Mouse (Mus musculus): ENCODE measurements around the gene Esrra. TPM values are rescaled to one million over a fixed set of nuclear protein-coding genes. Genes with fewer than 3 reads are reported as not detected.

Gene Esrra
- not detected in 2 replicates for polyA plus RNA-seq (2012; ENCODE audit: insufficient read depth, insufficient read length, low replicate concordance, missing spikeins)

DNA sequence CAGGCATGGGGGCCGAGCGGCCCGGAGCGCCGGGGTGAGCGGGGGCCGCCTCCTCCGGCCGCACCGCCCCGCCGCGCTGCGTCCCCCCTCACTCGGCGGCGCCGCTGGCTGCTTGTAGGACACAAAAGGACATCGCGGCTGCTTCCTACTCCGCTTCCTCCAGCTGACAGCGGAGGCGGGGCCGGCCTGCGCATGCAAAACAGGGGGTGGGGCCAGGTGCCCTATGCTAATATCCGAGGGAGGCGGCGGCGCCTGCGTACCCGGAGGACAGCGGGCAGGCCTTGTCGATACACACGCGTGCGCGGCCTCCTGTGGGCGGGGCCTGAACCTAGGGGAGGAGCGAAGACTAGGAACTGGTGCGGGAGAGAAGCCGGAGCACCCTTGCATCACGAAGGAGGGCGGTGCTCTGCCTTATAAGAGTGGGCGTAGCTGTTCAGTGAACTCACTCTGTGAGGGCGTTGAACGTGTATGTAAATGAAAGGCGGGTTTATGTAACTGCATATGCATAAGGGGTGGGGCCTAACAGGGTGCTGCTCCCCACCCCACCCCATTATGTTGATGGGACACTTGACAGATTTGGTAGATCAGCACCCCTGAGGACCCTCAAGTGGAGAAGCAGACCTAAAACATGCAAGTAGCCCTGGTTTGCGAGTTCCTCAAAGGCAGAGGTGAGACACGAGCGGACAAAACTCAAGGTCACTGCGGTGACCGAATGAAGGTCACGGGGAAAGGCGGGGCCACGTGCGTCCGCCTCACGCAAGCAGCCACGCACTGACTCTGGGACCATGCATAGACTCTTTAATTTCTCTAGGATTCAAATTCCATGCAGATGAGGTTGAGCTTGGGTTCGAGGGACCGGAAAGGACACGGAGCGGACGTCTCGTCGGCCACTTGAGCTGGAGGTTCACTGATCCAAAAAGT, at the start of gene Esrra:
Gene Esrra (minus strand): TSS at position 167 of the 921 bp plus-strand sequence.
- H3K4me3 ChIP-seq (ENCODE audit: insufficient read depth, low read depth, low read length) = peak within 1 kb of the TSS; percentile 81
- TF ChIP-seq POLR2A (IDR thresholded peaks at IDR 0.05; ENCODE audit: insufficient read depth, low read depth, low read length) = peak; percentile 91
- 0 out of 2 replicates have a peak, but pooled peaks have one; percentile 4 for TF ChIP-seq CTCF (IDR thresholded peaks at IDR 0.05; ENCODE audit: insufficient read depth, low read depth, low read length)
- H3K4me1 ChIP-seq (ENCODE audit: control insufficient read depth, insufficient read depth, low read length) = peaks cover 40% of the 10 kb centered on the region
- peak within 1 kb of the TSS; percentile 99 for H3K27ac ChIP-seq (ENCODE audit: insufficient read depth, low read depth, low read length)
- WGBS = under 1% methylated on average over 66 of the region's 66 CpGs

DNA sequence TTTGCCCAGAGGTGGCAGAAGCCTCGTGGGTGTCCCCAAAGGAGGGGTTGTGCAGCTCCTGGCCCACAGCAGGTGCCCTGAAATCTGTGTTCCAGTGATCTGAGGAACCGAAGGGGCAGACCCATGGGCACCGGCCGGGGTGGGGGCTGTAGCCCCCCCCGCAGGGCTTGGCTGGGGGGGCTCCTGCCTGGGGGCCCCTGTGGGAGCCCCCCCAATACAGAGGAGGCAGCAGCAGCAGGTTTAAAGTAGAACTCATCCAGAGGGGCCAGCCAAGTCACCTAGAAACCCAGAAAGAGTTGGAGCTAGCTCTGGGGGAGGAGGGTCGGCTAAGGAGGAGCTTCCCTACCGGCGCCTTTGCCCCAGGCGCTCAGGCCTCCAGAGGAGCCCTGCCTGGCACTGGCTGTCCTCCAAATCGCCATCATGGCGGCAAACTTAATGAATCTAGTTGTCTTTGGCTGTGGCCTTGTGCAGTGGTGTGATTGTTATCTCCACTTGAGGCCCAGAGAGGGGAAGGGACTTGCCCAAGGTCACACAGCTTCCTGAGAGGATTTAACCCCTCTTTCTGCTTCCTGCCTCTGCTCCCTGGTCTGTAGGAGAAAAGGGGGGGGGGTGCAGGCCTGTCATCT, 49.0 kb upstream of the Esrra start:
- no peak for TF ChIP-seq POLR2A (IDR thresholded peaks at IDR 0.05; ENCODE audit: insufficient read depth, low read depth, low read length)
- TF ChIP-seq CTCF (IDR thresholded peaks at IDR 0.05; ENCODE audit: insufficient read depth, low read depth, low read length) = no peak
- H3K4me3 ChIP-seq (ENCODE audit: insufficient read depth, low read depth, low read length) = no peak overlapping the region
- H3K27ac ChIP-seq (ENCODE audit: insufficient read depth, low read depth, low read length) = no peak overlapping the region
- peaks cover 22% of the 10 kb centered on the region for H3K4me1 ChIP-seq (ENCODE audit: control insufficient read depth, insufficient read depth, low read length)
- WGBS = 26% methylated on average over 11 of the region's 11 CpGs

DNA sequence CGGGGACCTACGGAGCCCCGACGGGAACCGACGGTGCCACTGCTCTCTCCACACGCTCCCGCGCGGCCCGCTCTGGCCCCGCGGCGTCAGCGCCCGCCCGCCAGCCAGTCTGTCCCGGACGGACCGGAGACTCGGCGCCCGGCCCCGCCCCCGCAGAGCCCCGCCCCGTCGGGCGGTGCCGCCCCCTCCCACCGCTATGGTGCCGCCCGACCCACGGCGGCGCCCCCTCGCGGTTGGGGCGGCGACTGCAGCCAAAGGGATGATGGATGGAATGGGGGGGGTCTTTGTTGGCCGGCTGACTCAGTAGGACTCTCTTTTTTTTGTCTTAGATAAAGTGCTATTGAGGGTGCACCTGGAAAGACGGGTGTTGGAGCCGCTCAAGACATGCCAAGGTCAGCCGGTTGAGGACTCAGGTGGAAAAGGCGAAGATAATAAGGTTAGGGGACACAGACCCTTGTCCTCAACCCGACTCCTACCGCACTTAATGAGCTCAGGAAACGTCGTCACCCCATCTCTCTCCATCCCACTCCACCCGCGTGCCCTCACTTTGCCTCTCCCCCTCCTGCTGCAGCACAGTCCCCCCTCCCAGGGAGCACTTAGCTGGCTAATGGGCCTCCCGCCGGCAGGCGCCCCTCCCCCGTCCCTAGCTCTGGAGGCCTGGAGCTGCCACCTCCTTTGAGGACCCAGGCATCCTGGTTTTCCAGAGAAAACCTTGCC, 48.2 kb upstream of the Esrra start:
- H3K27ac ChIP-seq (ENCODE audit: insufficient read depth, low read depth, low read length) = no peak overlapping the region
- TF ChIP-seq POLR2A (IDR thresholded peaks at IDR 0.05; ENCODE audit: insufficient read depth, low read depth, low read length) (no peak), CTCF (IDR thresholded peaks at IDR 0.05; ENCODE audit: insufficient read depth, low read depth, low read length) (peak; percentile 58)
- WGBS = 2% methylated on average over 55 of the region's 55 CpGs

DNA sequence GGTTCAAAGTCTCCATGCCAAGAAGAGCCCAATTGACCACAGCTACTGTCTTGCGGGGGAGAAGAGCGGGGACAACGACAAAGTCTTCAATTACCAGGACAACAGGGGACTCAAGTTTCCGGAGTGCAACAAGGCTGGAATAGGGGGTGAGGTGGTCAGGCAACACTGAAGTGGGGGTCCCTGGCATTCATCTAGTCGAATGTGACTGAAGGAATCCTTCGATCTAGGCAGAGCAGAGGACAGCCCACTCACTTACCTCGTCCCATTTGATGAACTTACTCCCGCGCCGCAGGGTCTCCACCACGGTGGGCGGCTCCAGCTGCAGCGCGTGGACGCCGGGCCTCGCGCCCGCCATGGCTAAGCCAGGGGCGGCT, 47.7 kb upstream of the Esrra start:
- peak overlapping the region; percentile 48 for H3K4me3 ChIP-seq (ENCODE audit: insufficient read depth, low read depth, low read length)
- H3K27ac ChIP-seq (ENCODE audit: insufficient read depth, low read depth, low read length) = no peak overlapping the region
- H3K4me1 ChIP-seq (ENCODE audit: control insufficient read depth, insufficient read depth, low read length) = peaks cover 22% of the 10 kb centered on the region
- 4% methylated on average over 20 of the region's 20 CpGs for WGBS
- TF ChIP-seq POLR2A (IDR thresholded peaks at IDR 0.05; ENCODE audit: insufficient read depth, low read depth, low read length) = no peak
- TF ChIP-seq CTCF (IDR thresholded peaks at IDR 0.05; ENCODE audit: insufficient read depth, low read depth, low read length) = no peak

More for the DNA sequence above, 48.2 kb upstream of the Esrra start:
- peak overlapping the region; percentile 48 for H3K4me3 ChIP-seq (ENCODE audit: insufficient read depth, low read depth, low read length)
- H3K4me1 ChIP-seq (ENCODE audit: control insufficient read depth, insufficient read depth, low read length) = peaks cover 22% of the 10 kb centered on the region

DNA sequence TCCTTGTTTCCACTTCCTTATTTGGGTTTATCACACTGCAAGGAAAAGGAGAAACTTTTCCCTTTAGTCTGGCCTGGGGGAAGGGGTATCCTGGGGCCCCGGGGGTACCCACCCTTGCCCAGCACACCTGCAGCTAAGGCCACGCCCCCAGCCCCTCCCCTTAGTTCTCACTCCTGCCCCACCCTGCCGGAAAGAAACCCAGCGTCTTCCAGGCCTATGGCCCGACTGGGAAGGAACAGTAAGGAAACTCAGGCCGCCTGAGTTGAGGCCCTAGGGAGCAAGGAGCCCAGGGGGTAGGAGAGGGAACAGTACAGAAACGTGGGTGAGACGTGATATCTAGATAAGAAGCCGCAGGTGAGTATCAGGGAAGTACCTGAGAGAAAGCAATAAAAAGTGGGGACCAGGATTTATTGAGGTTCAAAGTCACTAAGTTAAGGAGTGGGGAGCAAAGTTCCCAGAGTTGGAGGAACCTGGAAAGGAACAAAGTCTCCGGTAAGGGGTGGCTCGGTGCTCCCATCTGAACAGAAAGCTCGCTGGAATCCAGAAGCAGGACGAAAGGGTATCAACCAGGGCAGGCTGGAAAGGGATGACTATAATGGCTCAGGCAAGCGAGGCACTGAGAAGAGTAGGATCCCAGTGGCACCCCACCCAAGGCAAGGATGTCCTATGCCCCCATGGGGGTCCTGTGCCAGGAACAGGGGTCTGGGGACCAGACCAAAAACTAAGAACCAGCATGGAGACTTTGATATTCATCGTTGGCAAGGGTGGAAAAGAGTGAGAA, 47.1 kb upstream of the Esrra start:
- 36% methylated on average over 15 of the region's 15 CpGs for WGBS
- Histone ChIP-seq H3K27ac (ENCODE audit: insufficient read depth, low read depth, low read length) (no peak overlapping the region), H3K4me3 (ENCODE audit: insufficient read depth, low read depth, low read length) (peak overlapping the region; percentile 48; the same call in 1 of the 2 replicates), H3K4me1 (ENCODE audit: control insufficient read depth, insufficient read depth, low read length) (peaks cover 20% of the 10 kb centered on the region)
- no peak for TF ChIP-seq POLR2A (IDR thresholded peaks at IDR 0.05; ENCODE audit: insufficient read depth, low read depth, low read length)
- TF ChIP-seq CTCF (IDR thresholded peaks at IDR 0.05; ENCODE audit: insufficient read depth, low read depth, low read length) = no peak

DNA sequence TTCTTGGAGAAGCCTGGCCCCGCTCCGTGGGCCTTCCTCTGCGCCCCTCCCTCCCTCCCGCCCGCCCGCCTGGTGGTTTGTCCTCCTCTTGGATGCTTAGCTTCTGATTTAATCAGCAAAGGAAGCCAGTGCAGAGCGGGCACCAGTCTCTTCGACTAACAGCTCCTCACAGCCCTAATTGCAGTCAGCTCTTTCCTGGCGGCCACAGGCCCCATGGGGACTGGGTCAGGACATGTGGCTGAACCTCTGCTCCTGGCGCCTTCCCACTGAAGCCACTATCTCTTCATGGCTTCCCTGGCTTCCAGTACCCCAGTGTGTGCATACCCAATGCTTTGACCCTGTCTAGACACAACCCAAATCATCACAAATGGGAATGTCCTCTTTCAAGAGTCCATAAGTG, 34.8 kb upstream of the Esrra start:
- Histone ChIP-seq H3K4me3 (ENCODE audit: insufficient read depth, low read depth, low read length) (no peak overlapping the region), H3K4me1 (ENCODE audit: control insufficient read depth, insufficient read depth, low read length) (peaks cover 10% of the 10 kb centered on the region), H3K27ac (ENCODE audit: insufficient read depth, low read depth, low read length) (no peak overlapping the region)
- WGBS = 84% methylated on average over 10 of the region's 10 CpGs
- no peak for TF ChIP-seq CTCF (IDR thresholded peaks at IDR 0.05; ENCODE audit: insufficient read depth, low read depth, low read length)
- TF ChIP-seq POLR2A (IDR thresholded peaks at IDR 0.05; ENCODE audit: insufficient read depth, low read depth, low read length) = no peak

DNA sequence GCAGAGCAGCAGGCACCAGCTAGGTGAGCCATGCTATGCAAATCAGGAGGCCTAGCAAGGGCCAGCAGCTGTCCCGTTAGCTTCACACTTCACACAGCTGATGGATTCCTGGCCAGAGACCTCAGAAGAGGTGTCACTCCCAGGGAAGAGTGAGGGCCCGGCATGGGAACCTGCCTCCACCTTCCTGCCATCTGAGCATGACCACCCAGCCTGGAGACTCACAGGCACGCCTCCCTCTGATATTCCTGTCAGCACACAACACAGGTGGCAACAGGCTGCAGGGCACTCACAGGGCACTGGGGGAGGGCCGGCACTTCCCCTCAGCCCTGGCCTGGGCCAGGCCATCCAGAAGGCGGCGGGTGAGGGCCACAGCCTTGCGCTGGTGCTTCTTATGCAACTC, 33.8 kb upstream of the Esrra start:
- WGBS = 87% methylated on average over 7 of the region's 7 CpGs

DNA sequence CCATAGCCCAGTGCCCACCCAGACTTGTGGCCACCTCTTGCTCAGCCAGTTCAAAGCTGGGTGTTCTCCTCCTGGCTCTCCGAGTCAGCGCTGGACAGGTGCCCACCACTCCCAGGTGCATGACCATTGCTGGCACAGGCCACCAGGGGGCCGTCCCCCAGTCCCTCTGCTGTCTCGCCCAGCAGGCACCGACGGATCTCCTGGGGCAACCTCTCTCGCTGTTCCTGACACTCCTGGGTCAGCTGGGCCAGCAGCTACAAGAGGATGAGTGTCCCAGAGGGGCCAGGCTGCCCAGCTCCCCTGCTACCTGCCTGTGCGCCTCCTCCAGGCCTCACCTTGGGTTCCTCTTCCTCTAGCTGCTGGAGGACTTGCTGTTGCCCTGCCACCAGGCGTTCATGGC, 32.4 kb upstream of the Esrra start:
- H3K27ac ChIP-seq (ENCODE audit: insufficient read depth, low read depth, low read length) = no peak overlapping the region
- TF ChIP-seq POLR2A (IDR thresholded peaks at IDR 0.05; ENCODE audit: insufficient read depth, low read depth, low read length) (no peak), CTCF (IDR thresholded peaks at IDR 0.05; ENCODE audit: insufficient read depth, low read depth, low read length) (no peak)
- 53% methylated on average over 9 of the region's 9 CpGs for WGBS
- H3K4me3 ChIP-seq (ENCODE audit: insufficient read depth, low read depth, low read length) = no peak overlapping the region
- H3K4me1 ChIP-seq (ENCODE audit: control insufficient read depth, insufficient read depth, low read length) = peaks cover 10% of the 10 kb centered on the region

More for the DNA sequence above, 33.8 kb upstream of the Esrra start:
- Histone ChIP-seq H3K4me1 (ENCODE audit: control insufficient read depth, insufficient read depth, low read length) (peaks cover 10% of the 10 kb centered on the region), H3K27ac (ENCODE audit: insufficient read depth, low read depth, low read length) (no peak overlapping the region), H3K4me3 (ENCODE audit: insufficient read depth, low read depth, low read length) (no peak overlapping the region)
- no peak for TF ChIP-seq POLR2A (IDR thresholded peaks at IDR 0.05; ENCODE audit: insufficient read depth, low read depth, low read length)
- no peak for TF ChIP-seq CTCF (IDR thresholded peaks at IDR 0.05; ENCODE audit: insufficient read depth, low read depth, low read length)

Measured in olfactory bulb, adult 2 months (tissue).